Comparison of ENCODE assay signal across 10 mouse cellular contexts in the genomic region with DNA sequence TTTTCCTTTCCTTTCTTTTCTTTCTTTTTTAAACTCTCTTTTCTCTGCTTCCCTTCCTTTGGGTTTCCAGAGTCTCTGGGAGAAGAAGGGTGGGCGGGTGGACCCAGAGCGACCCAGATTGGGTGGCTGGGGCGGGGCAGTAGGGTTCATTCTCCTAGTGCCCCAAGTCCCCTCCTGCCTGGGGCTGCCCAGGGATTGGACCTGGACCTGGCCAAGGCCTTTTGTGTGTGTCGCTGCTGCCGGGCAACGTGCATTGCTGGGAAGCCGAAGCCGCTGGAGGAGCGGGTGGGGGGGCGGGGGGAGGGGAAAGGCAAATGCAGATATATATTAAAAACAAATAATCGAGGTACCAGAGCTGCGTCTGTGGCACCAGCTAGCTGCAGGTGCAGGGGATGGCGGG. TPM values are rescaled to one million over a fixed set of nuclear protein-coding genes. Genes with fewer than 3 reads are reported as not detected.
DNase-seq lines count a peak whose midpoint lies in the region; ATAC-seq lines count a peak whose summit lies in the region.
"Had no signal": no experiment of that assay in that cellular context is flagged by ENCODE, and none has a peak within 500 bp of the region (broad histone marks: within the 10 kb centered on the region; RNA-seq: fewer than 3 reads in every experiment).

No protein-coding gene starts in this region.

- H3K9me3 ChIP-seq in forebrain, embryonic 16.5 days (ENCODE audit: control insufficient read depth, low read length) = no peaks in the 10 kb centered on the region
- H3K9me3 ChIP-seq in limb, embryonic 11.5 days (ENCODE audit: control insufficient read depth, low read length) = no peaks in the 10 kb centered on the region
- H3K9me3 ChIP-seq in stomach, embryonic 14.5 days (ENCODE audit: control insufficient read depth, low read depth, low read length) = no peaks in the 10 kb centered on the region

- intact Hi-C loops in left cerebral cortex, postnatal 4 days (cut with DNase I) = no loop called here
- intact Hi-C loops in left cerebral cortex, postnatal 10 days (cut with DNase I) = no loop called here

- peak overlapping the region; percentile 92 for H3K27ac ChIP-seq in forebrain, embryonic 16.5 days (ENCODE audit: low read length)
- H3K27ac ChIP-seq in limb, embryonic 11.5 days (replicated peaks; ENCODE audit: low read depth, low read length) = no peak overlapping the region
- H3K27ac ChIP-seq in stomach, embryonic 14.5 days (ENCODE audit: low read length) = no peak overlapping the region

- no peaks in the 10 kb centered on the region for H3K27me3 ChIP-seq in forebrain, embryonic 16.5 days (replicated peaks; ENCODE audit: control insufficient read depth, insufficient read depth, low read length)
- H3K27me3 ChIP-seq in limb, embryonic 11.5 days (ENCODE audit: control insufficient read depth, insufficient read depth, low read length) = peaks cover 31% of the 10 kb centered on the region
- peaks cover 5% of the 10 kb centered on the region; the same call in 1 of the 2 replicates for H3K27me3 ChIP-seq in stomach, embryonic 14.5 days (ENCODE audit: control insufficient read depth, insufficient read depth, low read length)

- H3K4me2 ChIP-seq in forebrain, embryonic 16.5 days (ENCODE audit: low read length) = peak overlapping the region; percentile 82
- H3K4me2 ChIP-seq in limb, embryonic 11.5 days (ENCODE audit: low read depth, severe bottlenecking) = no peak overlapping the region
- H3K4me2 ChIP-seq in stomach, embryonic 14.5 days (replicated peaks; ENCODE audit: low read depth, low read length) = peak overlapping the region; percentile 82

- peak overlapping the region; percentile 89 for H3K9ac ChIP-seq in forebrain, embryonic 16.5 days (replicated peaks; ENCODE audit: low read depth, low read length)
- no peak overlapping the region for H3K9ac ChIP-seq in limb, embryonic 11.5 days (ENCODE audit: low read length)
- no peak overlapping the region for H3K9ac ChIP-seq in stomach, embryonic 14.5 days (replicated peaks; ENCODE audit: low read depth, low read length)

- peaks cover 2% of the 10 kb centered on the region; the same call in 1 of the 2 replicates for H3K36me3 ChIP-seq in forebrain, embryonic 16.5 days (ENCODE audit: control insufficient read depth, insufficient read depth)
- no peaks in the 10 kb centered on the region for H3K36me3 ChIP-seq in limb, embryonic 11.5 days (ENCODE audit: control insufficient read depth, insufficient read depth, low read length)
- H3K36me3 ChIP-seq in stomach, embryonic 14.5 days (ENCODE audit: control insufficient read depth, insufficient read depth, low read length) = no peaks in the 10 kb centered on the region

- peak overlapping the region; percentile 56 for H3K4me3 ChIP-seq in forebrain, embryonic 16.5 days (replicated peaks; ENCODE audit: low read length)
- H3K4me3 ChIP-seq in limb, embryonic 11.5 days (ENCODE audit: low read depth, low read length) = no peak overlapping the region
- H3K4me3 ChIP-seq in stomach, embryonic 14.5 days (ENCODE audit: low read depth, low read length) = peak overlapping the region; percentile 42
- H3K4me3 ChIP-seq: erythroblast, embryonic 14.5 days had no signal

- peaks cover 48% of the 10 kb centered on the region for H3K4me1 ChIP-seq in forebrain, embryonic 16.5 days (replicated peaks; ENCODE audit: control insufficient read depth, insufficient read depth, low read length)
- 0 out of 2 replicates have a peak, but pooled peaks cover 7% of the 10 kb centered on the region for H3K4me1 ChIP-seq in limb, embryonic 11.5 days (ENCODE audit: control insufficient read depth, insufficient read depth, low read length)
- H3K4me1 ChIP-seq in stomach, embryonic 14.5 days (ENCODE audit: control insufficient read depth, insufficient read depth, low read length) = peaks cover 14% of the 10 kb centered on the region; the same call in 1 of the 2 replicates

- 5% methylated on average over 12 of the region's 13 CpGs for WGBS in forebrain, embryonic 16.5 days
- 15% methylated on average over 13 of the region's 13 CpGs for WGBS in limb, embryonic 11.5 days
- 10% methylated on average over 13 of the region's 13 CpGs for WGBS in stomach, embryonic 14.5 days

- ATAC-seq in forebrain, embryonic 16.5 days = peak; percentile 11; the same call in 1 of the 2 replicates
- ATAC-seq in limb, embryonic 11.5 days (ENCODE audit: insufficient number of reproducible peaks, low FRiP score, low TSS enrichment, low read depth) = no peak
- no peak for ATAC-seq in stomach, embryonic 14.5 days (ENCODE audit: insufficient number of reproducible peaks, insufficient read depth, low FRiP score, low read depth)
- ATAC-seq: Patski had no signal

- DNase-seq in left cerebral cortex, postnatal 4 days = peak; percentile 49
- no peak for DNase-seq in left cerebral cortex, postnatal 10 days (ENCODE audit: extremely low spot score in 1 of 2, low spot score in 2 of 2)
- DNase-seq in limb, embryonic 11.5 days (ENCODE audit: low spot score) = peak; percentile 35
- no peak for DNase-seq in right cerebral cortex, postnatal 4 days
- DNase-seq in cerebellum, adult 11 months = no peak
- no peak for DNase-seq in natural killer cell, adult 2 months (ENCODE audit: low spot score in 2 of 2)

RNA-seq across cellular contexts. Expression of gene Slc22a12, which starts 10.2 kb away (rescaled TPM):
- under 1 TPM in 1 of 2 experiments, not detected in 1; 0.30 TPM for total RNA-seq in left cerebral cortex, postnatal 4 days (2021)
- total RNA-seq in left cerebral cortex, postnatal 10 days (2021) = under 1 TPM; 0.28 to 0.51 TPM
- polyA plus RNA-seq in forebrain, embryonic 16.5 days (2015; fragmentation: Nextera tagmentation; extraction: Ambion mirVana) = not detected in 2 replicates
- polyA plus RNA-seq in limb, embryonic 11.5 days (2014; fragmentation: Nextera tagmentation; extraction: Ambion mirVana) = not detected in 2 replicates
- polyA plus RNA-seq in stomach, embryonic 14.5 days (2014; fragmentation: Nextera tagmentation; extraction: Ambion mirVana) = not detected in 2 replicates
- polyA plus RNA-seq: erythroblast, embryonic 14.5 days; Patski had no signal

Comparison
In these comparisons a context has a peak if more than half of its experiments do, and no peak if none do; other contexts are left out.
1. DNase-seq: peak in left cerebral cortex, postnatal 4 days (single experiment) and limb, embryonic 11.5 days (single experiment); none in left cerebral cortex, postnatal 10 days (0 of 2), right cerebral cortex, postnatal 4 days (single experiment), cerebellum, adult 11 months (single experiment) and natural killer cell, adult 2 months (0 of 2).